In the genomic region with DNA sequence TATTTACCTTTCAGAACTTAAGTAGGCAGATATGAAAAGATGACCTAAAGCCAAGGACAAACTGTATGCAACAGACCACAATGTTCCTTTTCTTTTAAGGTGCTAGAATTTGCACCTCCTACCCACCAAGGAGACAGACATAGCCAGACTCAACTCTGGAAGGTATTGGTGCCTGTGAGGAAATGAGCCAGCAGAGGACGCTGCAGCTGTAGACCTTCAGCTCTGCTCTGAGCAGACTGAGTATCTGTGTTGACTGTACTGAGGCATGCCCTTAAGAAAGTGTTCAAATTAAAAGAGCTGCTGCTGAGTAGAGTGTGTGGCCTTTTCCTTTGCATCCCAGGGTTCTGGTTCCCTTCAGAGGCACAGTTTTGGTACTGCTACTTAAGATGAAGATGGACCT, we compare ENCODE assay signal across 1 mouse cellular context.
TF ChIP-seq lines count a peak whose summit lies in the region.

No protein-coding gene starts in this region.

TF ChIP-seq in MEL, 35 proteins besides CTCF, POLR2A, EP300 and RAD21:
- TF ChIP-seq ZC3H11A (IDR thresholded peaks at IDR 0.05; ENCODE audit: low read depth, low read length) (no peak), GABPA (IDR thresholded peaks at IDR 0.05; ENCODE audit: low read depth, low read length) (no peak), TBP (IDR thresholded peaks at IDR 0.05; ENCODE audit: low read depth, low read length) (no peak), NRF1 (IDR thresholded peaks at IDR 0.05; ENCODE audit: insufficient read depth, low read depth, low read length, poor library complexity, severe bottlenecking) (no peak), MAFK (IDR thresholded peaks at IDR 0.05; ENCODE audit: borderline replicate concordance, low read depth, low read length) (no peak), TAL1 (IDR thresholded peaks at IDR 0.05; ENCODE audit: low read length) (no peak), USF2 (IDR thresholded peaks at IDR 0.05; ENCODE audit: borderline replicate concordance in 1 of 2, insufficient read depth in 1 of 2, low read depth in 1 of 2, low read length in 2 of 2) (no peak), KAT2A (conservative IDR thresholded peaks at IDR 0.05; ENCODE audit: low read depth, low read length) (no peak), ZKSCAN1 (IDR thresholded peaks at IDR 0.05; ENCODE audit: low read depth, low read length) (no peak), MYC (IDR thresholded peaks at IDR 0.05; ENCODE audit: low read depth, low read length) (no peak), USF1 (IDR thresholded peaks at IDR 0.05; ENCODE audit: low read depth, low read length) (no peak), HCFC1 (IDR thresholded peaks at IDR 0.05; ENCODE audit: low read depth, low read length) (no peak), SIN3A (IDR thresholded peaks at IDR 0.05; ENCODE audit: low read length) (no peak), CHD2 (IDR thresholded peaks at IDR 0.05; ENCODE audit: low read length) (no peak)
